Mouse (Mus musculus): Measurements from ENCODE around the gene Pld1. TPM values are rescaled to one million over a fixed set of nuclear protein-coding genes. Genes with fewer than 3 reads are reported as not detected.

Gene Pld1
- total RNA-seq (2017): 5.9 and 12.1 TPM in 2 replicates

- peak; percentile 70 to 72 for ATAC-seq (replicated peaks in 1 of 2; ENCODE audit: insufficient read depth in 1 of 2, low FRiP score in 2 of 2, low TSS enrichment in 1 of 2, low read depth in 1 of 2, poor library complexity in 2 of 2, severe bottlenecking in 2 of 2)
These were observed at the start of gene Pld1 for GRCm38 (mm10) chr3:27938381-27939323. Pld1 (plus strand) TSS chr3:27938695.

- ATAC-seq (replicated peaks in 1 of 2; ENCODE audit: insufficient read depth in 1 of 2, low FRiP score in 2 of 2, low TSS enrichment in 1 of 2, low read depth in 1 of 2, poor library complexity in 2 of 2, severe bottlenecking in 2 of 2): no peak
These were observed 42.1 kb upstream of the Pld1 start, which contains the start of gene Tmem212 for GRCm38 (mm10) chr3:27896318-27896892. Tmem212 (minus strand) TSS chr3:27896368.

GRCm38 (mm10) chr3:27898178-27898577, 40.3 kb upstream of the Pld1 start:
- peak; percentile 67 to 82 for ATAC-seq (replicated peaks in 1 of 2; ENCODE audit: insufficient read depth in 1 of 2, low FRiP score in 2 of 2, low TSS enrichment in 1 of 2, low read depth in 1 of 2, poor library complexity in 2 of 2, severe bottlenecking in 2 of 2)

- 0 out of 4 replicates have a peak, but pooled peaks have one; percentile 22 to 35 for ATAC-seq (replicated peaks in 1 of 2; ENCODE audit: insufficient read depth in 1 of 2, low FRiP score in 2 of 2, low TSS enrichment in 1 of 2, low read depth in 1 of 2, poor library complexity in 2 of 2, severe bottlenecking in 2 of 2)
These were observed 39.3 kb upstream of the Pld1 start for GRCm38 (mm10) chr3:27899012-27899726.

GRCm38 (mm10) chr3:27901846-27902245, 36.6 kb upstream of the Pld1 start:
- ATAC-seq (replicated peaks in 1 of 2; ENCODE audit: insufficient read depth in 1 of 2, low FRiP score in 2 of 2, low TSS enrichment in 1 of 2, low read depth in 1 of 2, poor library complexity in 2 of 2, severe bottlenecking in 2 of 2): no peak

GRCm38 (mm10) chr3:27904659-27905330, 33.7 kb upstream of the Pld1 start:
- no peak for ATAC-seq (replicated peaks in 1 of 2; ENCODE audit: insufficient read depth in 1 of 2, low FRiP score in 2 of 2, low TSS enrichment in 1 of 2, low read depth in 1 of 2, poor library complexity in 2 of 2, severe bottlenecking in 2 of 2)

- no peak for ATAC-seq (replicated peaks in 1 of 2; ENCODE audit: insufficient read depth in 1 of 2, low FRiP score in 2 of 2, low TSS enrichment in 1 of 2, low read depth in 1 of 2, poor library complexity in 2 of 2, severe bottlenecking in 2 of 2)
These were observed 31.8 kb upstream of the Pld1 start for GRCm38 (mm10) chr3:27906647-27907209.

- no peak for ATAC-seq (replicated peaks in 1 of 2; ENCODE audit: insufficient read depth in 1 of 2, low FRiP score in 2 of 2, low TSS enrichment in 1 of 2, low read depth in 1 of 2, poor library complexity in 2 of 2, severe bottlenecking in 2 of 2)
These were observed 31.2 kb upstream of the Pld1 start for GRCm38 (mm10) chr3:27907301-27907700.

GRCm38 (mm10) chr3:27908316-27908715, 30.2 kb upstream of the Pld1 start:
- no peak for ATAC-seq (replicated peaks in 1 of 2; ENCODE audit: insufficient read depth in 1 of 2, low FRiP score in 2 of 2, low TSS enrichment in 1 of 2, low read depth in 1 of 2, poor library complexity in 2 of 2, severe bottlenecking in 2 of 2)

GRCm38 (mm10) chr3:27909016-27909415, 29.5 kb upstream of the Pld1 start:
- no peak for ATAC-seq (replicated peaks in 1 of 2; ENCODE audit: insufficient read depth in 1 of 2, low FRiP score in 2 of 2, low TSS enrichment in 1 of 2, low read depth in 1 of 2, poor library complexity in 2 of 2, severe bottlenecking in 2 of 2)

- ATAC-seq (replicated peaks in 1 of 2; ENCODE audit: insufficient read depth in 1 of 2, low FRiP score in 2 of 2, low TSS enrichment in 1 of 2, low read depth in 1 of 2, poor library complexity in 2 of 2, severe bottlenecking in 2 of 2): no peak
These were observed 19.6 kb upstream of the Pld1 start for GRCm38 (mm10) chr3:27918656-27919436.

GRCm38 (mm10) chr3:27921268-27922020, 17.1 kb upstream of the Pld1 start:
- no peak for ATAC-seq (replicated peaks in 1 of 2; ENCODE audit: insufficient read depth in 1 of 2, low FRiP score in 2 of 2, low TSS enrichment in 1 of 2, low read depth in 1 of 2, poor library complexity in 2 of 2, severe bottlenecking in 2 of 2)

GRCm38 (mm10) chr3:27924037-27924436, 14.5 kb upstream of the Pld1 start:
- no peak for ATAC-seq (replicated peaks in 1 of 2; ENCODE audit: insufficient read depth in 1 of 2, low FRiP score in 2 of 2, low TSS enrichment in 1 of 2, low read depth in 1 of 2, poor library complexity in 2 of 2, severe bottlenecking in 2 of 2)

GRCm38 (mm10) chr3:27929219-27929618, 9.3 kb upstream of the Pld1 start:
- no peak for ATAC-seq (replicated peaks in 1 of 2; ENCODE audit: insufficient read depth in 1 of 2, low FRiP score in 2 of 2, low TSS enrichment in 1 of 2, low read depth in 1 of 2, poor library complexity in 2 of 2, severe bottlenecking in 2 of 2)

GRCm38 (mm10) chr3:27932391-27932790, 6.1 kb upstream of the Pld1 start:
- no peak for ATAC-seq (replicated peaks in 1 of 2; ENCODE audit: insufficient read depth in 1 of 2, low FRiP score in 2 of 2, low TSS enrichment in 1 of 2, low read depth in 1 of 2, poor library complexity in 2 of 2, severe bottlenecking in 2 of 2)

- no peak for ATAC-seq (replicated peaks in 1 of 2; ENCODE audit: insufficient read depth in 1 of 2, low FRiP score in 2 of 2, low TSS enrichment in 1 of 2, low read depth in 1 of 2, poor library complexity in 2 of 2, severe bottlenecking in 2 of 2)
These were observed 2.9 kb upstream of the Pld1 start for GRCm38 (mm10) chr3:27935644-27936043.
